Mouse (Mus musculus) gastrocnemius, adult 8-10 months (tissue): ENCODE measurements around the gene B230217C12Rik. TPM values are rescaled to one million over a fixed set of nuclear protein-coding genes. Genes with fewer than 3 reads are reported as not detected.

ENCODE experiments used
- DNase-seq, 2 experiments: peaks; one replicate each; pipeline ENCODE4 v3.0.0; 2022; ENCODE audit warnings: low spot score in 2 of 2
- total RNA-seq, 4 experiments: library from RNA; stranded (reverse); gene quantifications; 2 replicates each; pipeline ENCODE4 v1.2.4; 2022

B230217C12Rik gene
- under 1 TPM; 0.19 to 0.51 (median 0.32) TPM for total RNA-seq

DNA sequence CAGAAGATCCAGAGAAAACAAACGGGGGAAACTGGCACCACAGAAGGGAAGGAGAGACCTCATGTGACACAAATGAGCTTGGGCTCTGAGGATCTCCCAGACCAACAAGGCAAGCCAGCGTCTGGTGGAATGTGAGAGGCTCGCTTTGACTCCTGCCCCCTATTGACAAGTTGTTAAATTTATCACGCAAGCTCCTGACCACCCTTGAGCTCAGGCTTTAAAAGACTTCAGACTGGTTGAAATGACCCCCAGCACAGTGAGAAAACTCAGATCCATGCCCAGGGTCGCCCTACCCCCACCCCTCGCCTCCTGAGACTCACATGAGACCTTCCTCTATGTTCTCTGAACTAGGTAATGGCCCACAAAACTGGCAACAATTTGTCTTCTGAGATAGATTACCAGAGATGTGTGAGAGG lies at the start of gene B230217C12Rik:
TSS of gene B230217C12Rik (plus strand) at position 242 of the 416 bp plus-strand sequence.
- no peak for DNase-seq

- DNase-seq, result no peak
Measured at GRCm38 (mm10) chr11:97793165-97793564, 47.4 kb upstream of the B230217C12Rik start.

GRCm38 (mm10) chr11:97796910-97797309 lies 43.7 kb upstream of the B230217C12Rik start:
- peak; percentile 33 to 42 for DNase-seq

- peak in 1 of 2 experiments; percentile 46 for DNase-seq
Measured at GRCm38 (mm10) chr11:97797369-97798082, 43.1 kb upstream of the B230217C12Rik start.

- DNase-seq, result no peak
Measured at GRCm38 (mm10) chr11:97798083-97798435, 42.5 kb upstream of the B230217C12Rik start.

GRCm38 (mm10) chr11:97798782-97799145 lies 41.8 kb upstream of the B230217C12Rik start, which contains the start of gene Lasp1:
Lasp1 (plus strand) TSS chr11:97799000.
- peak; percentile 78 to 83 for DNase-seq

DNA sequence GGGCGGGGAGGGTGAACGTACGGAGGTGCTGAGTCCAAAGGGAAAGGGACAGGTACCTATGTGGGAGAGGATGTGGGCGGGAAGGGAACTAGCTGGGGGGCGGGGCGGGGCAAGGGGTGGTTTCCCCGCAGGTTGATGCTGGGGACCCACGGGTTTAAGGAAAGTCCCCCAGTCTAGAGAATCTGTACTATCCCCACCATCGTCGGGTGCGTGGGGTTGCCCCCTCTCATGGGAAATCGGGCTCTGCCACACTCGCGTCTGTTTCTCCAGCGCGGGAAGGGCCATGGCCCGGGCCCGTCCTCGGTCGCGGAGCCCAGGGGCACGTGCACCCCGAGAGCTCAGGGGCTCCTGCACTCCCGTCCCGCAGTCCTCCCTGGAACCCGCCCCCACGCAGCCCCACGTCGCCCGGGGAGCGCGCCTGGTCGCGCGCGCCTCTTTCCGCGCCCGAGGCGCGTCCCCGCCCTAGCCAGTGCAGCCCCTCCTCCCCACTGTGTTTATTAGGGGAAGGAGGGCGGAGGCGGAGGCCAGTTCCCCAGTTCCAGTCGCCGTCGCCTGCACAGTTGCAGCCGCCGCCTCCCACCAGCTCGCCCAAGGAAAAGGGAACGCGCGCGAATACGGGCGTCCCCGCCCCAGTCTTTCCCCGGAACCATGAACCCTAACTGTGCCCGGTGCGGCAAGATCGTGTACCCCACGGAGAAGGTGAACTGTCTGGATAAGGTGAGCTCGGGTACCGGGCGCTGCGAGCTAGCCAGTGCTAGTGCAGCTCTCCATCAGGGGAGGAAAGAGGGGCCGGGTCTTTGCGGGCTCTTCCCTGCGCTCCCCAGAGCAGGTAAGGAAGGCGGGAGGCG lies 41.2 kb upstream of the B230217C12Rik start:
- peak; percentile 74 to 77 for DNase-seq

DNA sequence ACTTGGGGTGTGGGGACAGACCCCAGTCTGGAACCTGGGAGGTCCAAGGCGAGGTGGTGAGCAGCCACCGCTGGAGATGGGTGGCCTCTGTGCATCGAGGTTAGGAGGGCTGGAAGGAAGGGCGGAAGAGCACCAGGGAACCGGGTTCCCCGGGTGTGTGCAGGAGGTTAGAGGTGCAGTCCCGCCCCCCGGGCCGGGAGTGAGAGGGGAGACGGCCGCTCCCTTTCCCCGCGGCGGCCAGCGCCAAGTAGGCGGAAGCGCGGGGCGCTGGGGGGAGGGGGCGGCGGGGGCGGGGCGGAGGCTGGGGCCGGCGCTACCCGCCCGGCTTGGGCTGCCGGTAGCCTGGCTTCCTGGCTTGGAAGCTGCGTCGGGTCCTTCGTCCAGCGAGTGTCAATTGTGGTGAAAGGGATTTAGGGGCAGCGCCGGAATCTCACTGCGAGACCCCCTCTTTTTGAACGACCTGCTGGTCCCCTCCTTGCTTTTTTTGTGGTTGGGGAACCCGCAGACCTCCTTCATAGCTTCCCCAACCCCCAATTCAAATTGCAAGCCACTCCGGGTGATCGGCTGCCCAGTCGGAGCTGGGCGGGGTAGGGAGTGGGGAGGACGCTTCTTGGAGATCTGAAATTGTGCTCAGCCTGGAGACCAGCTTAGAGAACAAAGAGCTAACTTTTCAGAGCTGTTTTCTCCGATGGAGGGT lies 40.4 kb upstream of the B230217C12Rik start:
- peak; percentile 50 to 70 for DNase-seq

DNA sequence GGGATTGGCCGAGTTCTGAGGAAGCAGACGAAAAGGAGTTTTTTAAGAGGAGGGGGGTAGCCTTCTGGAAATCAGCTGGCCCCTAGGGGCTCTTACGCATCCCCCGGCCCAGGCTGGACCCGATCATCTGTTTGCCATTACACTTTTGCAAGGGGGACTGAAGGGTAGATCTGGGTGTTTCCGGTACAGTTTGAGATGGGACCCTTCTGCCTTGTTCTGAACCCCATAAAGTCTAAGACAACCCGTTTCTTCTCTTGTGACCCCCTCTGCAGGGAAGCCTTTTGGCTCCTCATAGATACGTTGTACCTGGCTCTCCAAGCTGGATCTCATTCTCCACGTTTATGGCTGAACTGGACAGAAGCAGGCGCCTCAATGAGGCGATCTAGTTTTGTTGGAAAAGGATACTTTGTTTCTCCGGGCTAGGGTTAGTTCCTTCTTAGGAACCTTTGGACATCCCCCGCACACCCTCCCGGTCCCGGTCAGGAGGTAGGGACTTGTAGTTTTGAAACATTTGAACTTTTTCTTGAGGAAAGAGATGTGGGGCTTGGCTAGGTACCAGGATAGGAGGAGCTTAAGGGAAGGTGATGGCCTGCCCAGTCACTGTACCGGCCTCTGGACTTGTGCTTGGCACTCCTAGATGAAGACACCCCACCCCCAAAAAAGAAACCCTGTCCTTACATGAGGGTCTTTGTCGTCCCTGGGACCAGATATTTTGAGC lies 39.7 kb upstream of the B230217C12Rik start:
- no peak for DNase-seq

- no peak for DNase-seq
Measured at GRCm38 (mm10) chr11:97801409-97802193, 39.0 kb upstream of the B230217C12Rik start.

- DNase-seq, result no peak
Measured at GRCm38 (mm10) chr11:97802194-97802470, 38.4 kb upstream of the B230217C12Rik start.

DNA sequence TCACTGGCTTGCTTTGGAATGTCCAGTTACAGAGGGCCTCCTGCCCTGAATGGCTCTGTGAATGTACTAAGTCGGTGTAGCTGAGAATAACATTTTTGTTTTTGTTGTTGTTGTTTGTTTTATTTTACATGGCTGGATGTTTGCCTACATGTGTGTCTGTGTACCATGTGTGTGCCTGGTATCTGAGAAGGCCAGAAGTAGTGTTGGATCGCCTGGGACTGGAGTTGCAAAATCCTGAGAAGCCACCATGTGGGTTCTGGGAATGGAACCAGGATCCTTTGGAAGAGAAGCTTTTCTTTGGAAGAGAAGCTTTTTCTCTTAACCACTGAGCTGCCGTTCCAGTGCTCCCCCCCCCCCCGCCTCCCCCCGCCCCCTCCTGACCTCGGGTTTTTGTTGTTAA lies 38.1 kb upstream of the B230217C12Rik start:
- DNase-seq, result no peak

DNA sequence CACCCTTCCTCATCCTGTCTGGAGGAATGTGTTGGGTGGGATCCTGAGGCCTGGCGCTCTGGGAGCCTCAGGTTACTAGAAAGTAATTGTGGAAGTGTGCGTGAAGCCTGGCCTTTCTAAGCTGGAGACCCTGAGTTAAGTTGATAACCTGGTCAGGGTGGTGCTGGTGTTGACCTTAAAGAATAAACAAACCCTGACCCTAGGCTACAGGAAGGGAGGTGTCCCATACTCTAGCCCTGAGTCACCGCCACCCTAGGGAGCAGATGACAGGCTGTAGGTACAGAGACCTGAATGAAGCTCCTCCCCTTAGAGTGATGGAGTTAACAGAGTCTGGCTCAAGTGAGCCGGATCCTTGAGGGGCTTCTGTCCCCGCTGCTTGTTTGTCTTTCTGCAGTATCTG lies 36.7 kb upstream of the B230217C12Rik start:
- DNase-seq, result no peak

GRCm38 (mm10) chr11:97804841-97805661 lies 35.5 kb upstream of the B230217C12Rik start:
- DNase-seq, result no peak

DNA sequence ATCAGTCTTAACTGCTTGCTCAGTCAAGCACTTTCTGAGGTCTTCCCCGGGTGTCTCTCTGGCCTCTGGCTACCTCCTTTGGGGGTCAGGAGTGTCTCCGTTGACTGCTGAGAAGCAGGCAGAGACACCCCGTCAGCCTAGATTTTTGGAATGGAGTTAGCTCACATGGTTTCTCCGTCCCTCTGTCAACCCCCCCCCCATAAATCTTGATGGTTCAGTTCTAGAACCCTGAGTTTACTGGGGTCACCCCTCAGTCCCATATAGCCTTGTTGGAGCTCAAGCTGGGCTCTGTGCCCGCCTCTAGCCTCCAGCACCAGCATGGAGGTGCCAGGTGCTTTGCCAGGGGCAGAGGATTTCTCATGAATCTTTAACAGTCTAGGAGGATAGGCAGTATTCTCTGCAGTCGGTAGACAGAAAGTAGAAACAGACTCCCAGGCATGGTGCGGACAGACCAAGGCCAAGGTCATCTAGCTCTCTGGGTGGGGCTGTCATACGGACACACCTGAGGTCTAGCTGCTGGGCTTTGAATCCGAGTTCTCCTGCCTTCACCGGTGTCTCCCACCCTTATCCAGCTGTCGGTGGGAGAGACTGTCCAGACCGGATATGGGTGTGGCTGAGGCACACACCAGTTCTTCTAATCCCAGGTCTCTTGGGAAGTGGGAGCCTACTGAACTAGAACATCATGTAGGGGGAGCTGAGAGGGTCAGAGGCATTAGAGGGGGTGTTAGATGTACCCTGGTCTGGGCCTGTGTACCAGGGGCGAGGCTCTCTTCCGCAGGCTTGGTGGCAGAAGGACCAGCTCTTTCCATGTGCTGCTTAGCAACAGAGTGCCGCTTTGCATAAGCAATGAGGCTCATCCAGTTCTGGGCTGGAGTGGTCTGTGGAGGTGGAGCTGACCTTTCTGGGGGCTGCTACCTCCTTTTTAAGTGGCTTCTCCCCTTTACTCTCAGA lies 34.6 kb upstream of the B230217C12Rik start:
- DNase-seq, result no peak

- no peak for DNase-seq
Measured at GRCm38 (mm10) chr11:97806613-97806964, 34.0 kb upstream of the B230217C12Rik start.

- DNase-seq, result no peak
Measured at GRCm38 (mm10) chr11:97807626-97808025, 33.0 kb upstream of the B230217C12Rik start.

GRCm38 (mm10) chr11:97808093-97808492 lies 32.5 kb upstream of the B230217C12Rik start:
- DNase-seq, result no peak
